8 mouse cellular contexts compared by ENCODE assay signal in the genomic region with DNA sequence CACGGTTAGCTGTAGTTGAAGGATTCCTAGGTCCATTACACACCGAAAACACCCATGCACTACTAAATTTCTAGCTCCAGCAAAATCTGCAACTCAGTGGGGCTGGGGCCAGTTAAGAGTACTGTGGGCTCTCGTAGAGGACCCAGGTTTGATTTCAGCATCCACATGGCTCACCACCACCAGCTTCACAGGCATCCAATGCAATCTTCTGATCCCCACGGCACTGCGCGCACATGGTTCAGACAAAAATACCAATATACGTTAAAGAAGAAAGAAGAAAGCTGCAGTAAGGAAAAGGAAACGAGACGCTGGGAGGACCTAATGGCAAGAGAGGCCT. TPM values are rescaled to one million over a fixed set of nuclear protein-coding genes. Genes with fewer than 3 reads are reported as not detected.
A peak's percentile ranks its signal among the peaks of the same experiment; 100 is the strongest.
DNase-seq lines count a peak whose midpoint lies in the region; ATAC-seq and TF ChIP-seq lines count a peak whose summit lies in the region.

No protein-coding gene starts in this region.

- no peak for TF ChIP-seq CTCF in kidney, postnatal 0 days (IDR thresholded peaks at IDR 0.05; ENCODE audit: low read depth)
- no peak for TF ChIP-seq CTCF in cortical plate, adult 2 months (IDR thresholded peaks at IDR 0.05; ENCODE audit: extremely low read depth, insufficient read depth, low read length)
- no peak for TF ChIP-seq CTCF in hindbrain, postnatal 0 days (IDR thresholded peaks at IDR 0.05; ENCODE audit: low read depth)

- peaks cover 13% of the 10 kb centered on the region for H3K4me1 ChIP-seq in kidney, postnatal 0 days (replicated peaks; ENCODE audit: insufficient read depth, low read length)
- H3K4me1 ChIP-seq in cortical plate, adult 2 months (ENCODE audit: control insufficient read depth, insufficient read depth, low read length) = no peaks in the 10 kb centered on the region; the same call in 1 of the 2 replicates
- H3K4me1 ChIP-seq in hindbrain, postnatal 0 days (ENCODE audit: insufficient read depth, low read length) = peaks cover 8% of the 10 kb centered on the region; the same call in 1 of the 2 replicates
- peaks cover 29% of the 10 kb centered on the region for H3K4me1 ChIP-seq in midbrain, embryonic 15.5 days

- under 1% methylated on average over 9 of the region's 9 CpGs for WGBS in kidney, postnatal 0 days
- 0% methylated on average over 9 of the region's 9 CpGs for WGBS in hindbrain, postnatal 0 days
- WGBS in midbrain, embryonic 15.5 days = 0% methylated on average over 9 of the region's 9 CpGs

- peaks cover 18% of the 10 kb centered on the region for H3K36me3 ChIP-seq in kidney, postnatal 0 days (ENCODE audit: insufficient read depth, low read length)
- H3K36me3 ChIP-seq in hindbrain, postnatal 0 days (ENCODE audit: insufficient read depth, low read length) = peaks cover 26% of the 10 kb centered on the region
- peaks cover 26% of the 10 kb centered on the region for H3K36me3 ChIP-seq in midbrain, embryonic 15.5 days (replicated peaks)

- ATAC-seq in kidney, postnatal 0 days (replicated peaks; ENCODE audit: low FRiP score, low read depth) = peak; percentile 11
- peak; percentile 38 for ATAC-seq in hindbrain, postnatal 0 days
- peak; percentile 59 for ATAC-seq in midbrain, embryonic 15.5 days (replicated peaks)

- no peaks in the 10 kb centered on the region for H3K27me3 ChIP-seq in kidney, postnatal 0 days (ENCODE audit: insufficient read depth, low read length)
- H3K27me3 ChIP-seq in hindbrain, postnatal 0 days (ENCODE audit: insufficient read depth, low read length) = no peaks in the 10 kb centered on the region
- H3K27me3 ChIP-seq in midbrain, embryonic 15.5 days (replicated peaks) = no peaks in the 10 kb centered on the region

- H3K9me3 ChIP-seq in kidney, postnatal 0 days (replicated peaks; ENCODE audit: low read length) = no peaks in the 10 kb centered on the region
- no peaks in the 10 kb centered on the region for H3K9me3 ChIP-seq in hindbrain, postnatal 0 days (ENCODE audit: low read length)
- no peaks in the 10 kb centered on the region for H3K9me3 ChIP-seq in midbrain, embryonic 15.5 days

- no peak; the same call in 1 of the 2 replicates for TF ChIP-seq POLR2A in cortical plate, adult 2 months (IDR thresholded peaks at IDR 0.05; ENCODE audit: extremely low read depth, insufficient read depth, low read length)

- peak overlapping the region; percentile 85 for H3K4me3 ChIP-seq in kidney, postnatal 0 days (replicated peaks; ENCODE audit: low read depth, low read length)
- peak overlapping the region; percentile 68 for H3K4me3 ChIP-seq in cortical plate, adult 2 months (ENCODE audit: insufficient read depth, low read length)
- peak overlapping the region; percentile 83 for H3K4me3 ChIP-seq in hindbrain, postnatal 0 days (ENCODE audit: low read length)
- H3K4me3 ChIP-seq in midbrain, embryonic 15.5 days = peak overlapping the region; percentile 80

- H3K9ac ChIP-seq in kidney, postnatal 0 days (ENCODE audit: low read depth, low read length) = peak overlapping the region; percentile 69
- H3K9ac ChIP-seq in hindbrain, postnatal 0 days (replicated peaks; ENCODE audit: low read length) = peak overlapping the region; percentile 91
- H3K9ac ChIP-seq in midbrain, embryonic 15.5 days = peak overlapping the region; percentile 58

- peak overlapping the region; percentile 92 for H3K27ac ChIP-seq in kidney, postnatal 0 days
- no peak overlapping the region; the same call in 1 of the 2 replicates for H3K27ac ChIP-seq in cortical plate, adult 2 months (ENCODE audit: insufficient read depth, low read length)
- H3K27ac ChIP-seq in hindbrain, postnatal 0 days = peak overlapping the region; percentile 98
- H3K27ac ChIP-seq in midbrain, embryonic 15.5 days = peak overlapping the region; percentile 97

- DNase-seq in kidney, postnatal 0 days (ENCODE audit: low spot score) = no peak
- DNase-seq in kidney, adult 8-10 months = no peak
- no peak for DNase-seq in hindbrain, postnatal 0 days (ENCODE audit: low spot score)
- no peak for DNase-seq in adrenal gland, postnatal 25 days
- DNase-seq in c-Kit-positive CD71-positive TER-119-positive erythroid progenitor cells, embryonic 14.5 days (ENCODE audit: low spot score) = no peak
- DNase-seq in gastrocnemius, adult 18-20 months (ENCODE audit: low spot score) = no peak

- H3K4me2 ChIP-seq in kidney, postnatal 0 days (ENCODE audit: low read length) = peak overlapping the region; percentile 91
- peak overlapping the region; percentile 82 for H3K4me2 ChIP-seq in hindbrain, postnatal 0 days (ENCODE audit: low read depth, low read length)
- peak overlapping the region; percentile 95 for H3K4me2 ChIP-seq in midbrain, embryonic 15.5 days

RNA-seq across cellular contexts. Expression of a gene that starts 0.4 kb away (rescaled TPM):
- 19.0 and 19.4 TPM in 2 replicates for polyA plus RNA-seq in kidney, postnatal 0 days (2015; fragmentation: Nextera tagmentation; extraction: Ambion mirVana)
- polyA plus RNA-seq in cortical plate, adult 2 months (2012; rRNA removed) = 110 and 112 TPM in 2 replicates
- 174 and 183 TPM in 2 replicates for total RNA-seq in hindbrain, postnatal 0 days (2014; rRNA removed)
- 48.1 and 49.1 TPM in 2 replicates for polyA plus RNA-seq in hindbrain, postnatal 0 days (2015; fragmentation: Nextera tagmentation; extraction: Ambion mirVana)
- 64.2 and 71.0 TPM in 2 replicates for polyA plus RNA-seq in midbrain, embryonic 15.5 days (2015; fragmentation: Nextera tagmentation; extraction: Ambion mirVana)
- 71.1 and 78.3 TPM in 2 replicates for total RNA-seq in adrenal gland, postnatal 25 days (2021)
- 10 to 100 TPM; 27.6 to 35.4 TPM for total RNA-seq in gastrocnemius, adult 18-20 months (2021)

RNA-seq across cellular contexts. Expression of a gene that starts 9.7 kb away (rescaled TPM):
- polyA plus RNA-seq in kidney, postnatal 0 days (2015; fragmentation: Nextera tagmentation; extraction: Ambion mirVana) = 120 and 131 TPM in 2 replicates
- 118 and 119 TPM in 2 replicates for polyA plus RNA-seq in cortical plate, adult 2 months (2012; rRNA removed)
- 220 and 238 TPM in 2 replicates for total RNA-seq in hindbrain, postnatal 0 days (2014; rRNA removed)
- 146 and 152 TPM in 2 replicates for polyA plus RNA-seq in hindbrain, postnatal 0 days (2015; fragmentation: Nextera tagmentation; extraction: Ambion mirVana)
- polyA plus RNA-seq in midbrain, embryonic 15.5 days (2015; fragmentation: Nextera tagmentation; extraction: Ambion mirVana) = 121 and 124 TPM in 2 replicates
- total RNA-seq in adrenal gland, postnatal 25 days (2021) = 152 and 164 TPM in 2 replicates
- total RNA-seq in gastrocnemius, adult 18-20 months (2021) = 10 to 100 TPM; 70.4 to 78.8 TPM

RNA-seq across cellular contexts. Expression of a gene that starts 11.3 kb away (rescaled TPM):
- 116 and 125 TPM in 2 replicates for polyA plus RNA-seq in kidney, postnatal 0 days (2015; fragmentation: Nextera tagmentation; extraction: Ambion mirVana)
- polyA plus RNA-seq in cortical plate, adult 2 months (2012; rRNA removed) = 267 and 268 TPM in 2 replicates
- 165 and 172 TPM in 2 replicates for total RNA-seq in hindbrain, postnatal 0 days (2014; rRNA removed)
- polyA plus RNA-seq in hindbrain, postnatal 0 days (2015; fragmentation: Nextera tagmentation; extraction: Ambion mirVana) = 149 and 150 TPM in 2 replicates
- polyA plus RNA-seq in midbrain, embryonic 15.5 days (2015; fragmentation: Nextera tagmentation; extraction: Ambion mirVana) = 146 and 159 TPM in 2 replicates
- total RNA-seq in adrenal gland, postnatal 25 days (2021) = 95.0 and 105 TPM in 2 replicates
- total RNA-seq in gastrocnemius, adult 18-20 months (2021) = 10 to 100 TPM; 53.6 to 58.0 TPM

RNA-seq across cellular contexts. Expression of a gene that starts 22.0 kb away (rescaled TPM):
- polyA plus RNA-seq in kidney, postnatal 0 days (2015; fragmentation: Nextera tagmentation; extraction: Ambion mirVana) = not detected in 2 replicates
- not detected in 2 replicates for polyA plus RNA-seq in cortical plate, adult 2 months (2012; rRNA removed)
- not detected in 2 replicates for total RNA-seq in hindbrain, postnatal 0 days (2014; rRNA removed)
- polyA plus RNA-seq in hindbrain, postnatal 0 days (2015; fragmentation: Nextera tagmentation; extraction: Ambion mirVana) = 0.09 and 0.26 TPM in 2 replicates
- polyA plus RNA-seq in midbrain, embryonic 15.5 days (2015; fragmentation: Nextera tagmentation; extraction: Ambion mirVana) = not detected in 2 replicates
- not detected in 2 replicates for total RNA-seq in adrenal gland, postnatal 25 days (2021)
- not detected for total RNA-seq in gastrocnemius, adult 18-20 months (2021)

RNA-seq across cellular contexts. Expression of a gene that starts 23.5 kb away (rescaled TPM):
- 35.2 and 38.5 TPM in 2 replicates for polyA plus RNA-seq in kidney, postnatal 0 days (2015; fragmentation: Nextera tagmentation; extraction: Ambion mirVana)
- 45.1 and 45.8 TPM in 2 replicates for polyA plus RNA-seq in cortical plate, adult 2 months (2012; rRNA removed)
- total RNA-seq in hindbrain, postnatal 0 days (2014; rRNA removed) = 104 and 114 TPM in 2 replicates
- 78.9 and 82.2 TPM in 2 replicates for polyA plus RNA-seq in hindbrain, postnatal 0 days (2015; fragmentation: Nextera tagmentation; extraction: Ambion mirVana)
- 84.5 and 86.2 TPM in 2 replicates for polyA plus RNA-seq in midbrain, embryonic 15.5 days (2015; fragmentation: Nextera tagmentation; extraction: Ambion mirVana)
- total RNA-seq in adrenal gland, postnatal 25 days (2021) = 17.7 and 21.7 TPM in 2 replicates
- 1 to 10 TPM; 1.8 TPM for total RNA-seq in gastrocnemius, adult 18-20 months (2021)
